Mouse (Mus musculus): ENCODE data around the gene Nup93.
A peak's percentile ranks its signal among the peaks of the same experiment; 100 is the strongest.

Gene Nup93

GRCm38 (mm10) chr8:94186542-94186941, 27.8 kb upstream of the Nup93 start:
- peak; percentile 81 for DNase-seq (ENCODE audit: low spot score)

GRCm38 (mm10) chr8:94187290-94188002, 26.9 kb upstream of the Nup93 start:
- DNase-seq (ENCODE audit: low spot score) = peak; percentile 42

- DNase-seq (ENCODE audit: low spot score) = no peak
Measured at GRCm38 (mm10) chr8:94189275-94190031, 24.9 kb upstream of the Nup93 start.

GRCm38 (mm10) chr8:94191101-94191691, 23.2 kb upstream of the Nup93 start:
- peak; percentile 74 for DNase-seq (ENCODE audit: low spot score)

GRCm38 (mm10) chr8:94192926-94193325, 21.4 kb upstream of the Nup93 start:
- DNase-seq (ENCODE audit: low spot score) = no peak

- no peak for DNase-seq (ENCODE audit: low spot score)
Measured at GRCm38 (mm10) chr8:94194591-94195223, 19.7 kb upstream of the Nup93 start.

- DNase-seq (ENCODE audit: low spot score) = peak; percentile 94
Measured at GRCm38 (mm10) chr8:94199202-94199869, 15.0 kb upstream of the Nup93 start.

GRCm38 (mm10) chr8:94204043-94204442, 10.3 kb upstream of the Nup93 start:
- no peak for DNase-seq (ENCODE audit: low spot score)

- DNase-seq (ENCODE audit: low spot score) = peak; percentile 93
Measured at GRCm38 (mm10) chr8:94205736-94206135, 8.6 kb upstream of the Nup93 start.

- DNase-seq (ENCODE audit: low spot score) = no peak
Measured at GRCm38 (mm10) chr8:94206256-94206655, 8.1 kb upstream of the Nup93 start.

GRCm38 (mm10) chr8:94207491-94207890, 6.9 kb upstream of the Nup93 start:
- DNase-seq (ENCODE audit: low spot score) = no peak

GRCm38 (mm10) chr8:94209639-94210038, 4.7 kb upstream of the Nup93 start:
- DNase-seq (ENCODE audit: low spot score) = no peak

- no peak for DNase-seq (ENCODE audit: low spot score)
Measured at GRCm38 (mm10) chr8:94210225-94210624, 4.1 kb upstream of the Nup93 start.

GRCm38 (mm10) chr8:94213819-94214218, 545 bp upstream of the Nup93 start:
- no peak for DNase-seq (ENCODE audit: low spot score)

- no peak for DNase-seq (ENCODE audit: low spot score)
Measured at GRCm38 (mm10) chr8:94227381-94227939, 13.1 kb downstream of the Nup93 start.

GRCm38 (mm10) chr8:94240240-94240751, 25.9 kb downstream of the Nup93 start:
- no peak for DNase-seq (ENCODE audit: low spot score)

- no peak for DNase-seq (ENCODE audit: low spot score)
Measured at GRCm38 (mm10) chr8:94249836-94250435, 35.6 kb downstream of the Nup93 start.

GRCm38 (mm10) chr8:94258881-94259280, 44.5 kb downstream of the Nup93 start:
- DNase-seq (ENCODE audit: low spot score) = no peak

GRCm38 (mm10) chr8:94262626-94263297, 48.4 kb downstream of the Nup93 start:
- no peak for DNase-seq (ENCODE audit: low spot score)
